Mouse (Mus musculus): ENCODE measurements around the gene Polr1d.

The Polr1d gene

DNA sequence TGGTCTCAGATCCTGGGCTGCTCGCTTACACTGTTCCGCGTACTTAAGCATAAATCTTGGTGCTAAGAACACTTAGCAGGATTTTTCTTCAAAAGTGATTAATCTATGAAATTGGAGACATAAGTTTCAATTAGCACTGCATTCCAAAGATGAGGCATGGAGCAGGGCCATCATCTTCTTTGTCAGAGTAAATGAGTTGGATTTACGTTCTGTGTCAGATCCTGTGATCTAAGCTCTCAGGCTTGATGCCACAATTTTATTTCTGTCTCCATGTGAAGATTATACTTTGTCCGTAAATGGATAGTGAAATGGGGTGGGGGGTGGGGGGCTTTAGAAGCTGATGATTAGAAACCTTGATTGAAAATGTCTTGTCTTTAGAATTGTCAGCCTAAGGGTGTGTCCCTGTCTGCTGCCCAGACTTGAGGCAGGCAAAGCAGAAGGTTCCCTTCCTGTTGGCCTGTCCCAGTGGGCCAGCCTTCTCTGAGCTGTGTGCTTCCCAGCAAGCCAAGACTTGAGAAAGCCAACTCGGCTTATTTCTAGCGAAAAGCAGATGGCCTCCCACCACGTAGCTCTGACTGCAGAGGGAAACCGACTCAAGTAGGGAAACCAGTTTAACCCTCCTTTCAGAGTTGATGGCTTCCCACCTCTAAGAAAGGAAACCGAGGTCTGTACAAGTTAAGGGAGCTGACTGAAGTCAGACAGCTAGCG lies 13.6 kb downstream of the Polr1d start:
- DNase-seq = peak; percentile 91

- no peak for DNase-seq
Observed at GRCm38 (mm10) chr5:147092448-147092847, 15.6 kb downstream of the Polr1d start.

- DNase-seq = peak; percentile 43
Observed at GRCm38 (mm10) chr5:147094296-147094695, 17.4 kb downstream of the Polr1d start.

- peak; percentile 1 for DNase-seq
Observed at GRCm38 (mm10) chr5:147096586-147096985, 19.7 kb downstream of the Polr1d start.

- peak; percentile 2 for DNase-seq
Observed at GRCm38 (mm10) chr5:147098667-147099066, 21.8 kb downstream of the Polr1d start.

- DNase-seq = no peak
Observed at GRCm38 (mm10) chr5:147100180-147100579, 23.3 kb downstream of the Polr1d start.

DNA sequence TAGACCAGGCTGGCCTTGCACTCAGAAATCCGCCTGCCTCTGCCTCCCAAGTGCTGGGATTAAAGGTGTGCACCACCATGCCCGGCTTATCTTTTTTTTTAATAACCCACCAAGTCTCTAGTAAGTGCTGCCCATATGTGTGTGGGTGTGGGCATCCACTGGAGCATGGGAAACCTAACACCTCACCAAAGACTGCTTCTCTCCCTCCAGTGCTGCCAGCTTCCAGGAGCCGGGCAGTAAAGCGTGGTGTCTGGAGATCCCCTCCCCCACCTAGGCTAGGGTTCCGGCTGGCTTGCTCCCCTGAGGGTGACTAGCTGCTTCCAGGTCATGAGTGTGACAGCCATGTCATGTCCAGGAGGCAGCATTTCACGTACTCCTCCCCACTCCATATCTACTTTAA lies 25.4 kb downstream of the Polr1d start:
- DNase-seq = no peak

DNA sequence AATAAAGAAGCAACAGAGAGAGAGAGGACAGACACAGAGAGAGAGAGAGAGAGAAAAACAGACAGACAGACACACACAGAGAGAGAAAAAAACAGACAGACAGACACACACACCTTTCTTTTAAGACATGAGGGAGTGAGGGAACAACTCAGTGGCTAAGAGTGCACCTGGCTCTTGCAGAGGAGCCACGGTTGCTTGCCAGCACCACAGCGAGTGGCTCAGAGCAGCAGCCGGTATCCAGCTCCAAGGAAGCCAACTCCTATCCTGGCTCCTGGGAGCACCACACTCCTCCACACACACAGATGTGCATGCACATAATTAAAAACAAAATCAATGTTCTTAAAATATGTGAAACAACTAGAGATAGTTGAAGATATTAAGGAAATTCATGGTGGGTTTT lies 30.4 kb downstream of the Polr1d start:
- DNase-seq = peak; percentile 59

- no peak for DNase-seq
Observed at GRCm38 (mm10) chr5:147108861-147109591, 32.2 kb downstream of the Polr1d start.

GRCm38 (mm10) chr5:147114738-147115137 lies 37.9 kb downstream of the Polr1d start:
- DNase-seq = no peak

DNA sequence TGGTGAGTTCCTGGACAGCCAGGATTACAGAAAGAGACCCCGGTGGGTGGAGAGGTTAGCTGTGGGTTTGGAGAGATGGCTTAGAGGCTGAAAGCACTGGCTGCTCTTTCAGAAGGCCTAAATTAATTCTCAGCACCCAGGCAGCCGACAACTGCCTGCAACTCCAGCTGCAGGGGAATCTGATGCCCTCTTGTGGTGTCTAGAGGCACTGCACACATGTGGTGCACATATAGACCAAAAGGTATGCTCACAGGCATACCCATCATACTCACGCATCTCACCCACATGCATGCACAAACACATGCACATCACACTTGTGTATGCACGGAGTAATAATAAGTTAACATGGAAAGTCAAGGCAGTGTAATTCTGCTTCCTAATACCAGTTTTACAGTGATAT lies 38.8 kb downstream of the Polr1d start:
- no peak for DNase-seq

- DNase-seq = no peak
Observed at GRCm38 (mm10) chr5:147117027-147117426, 40.2 kb downstream of the Polr1d start.

DNA sequence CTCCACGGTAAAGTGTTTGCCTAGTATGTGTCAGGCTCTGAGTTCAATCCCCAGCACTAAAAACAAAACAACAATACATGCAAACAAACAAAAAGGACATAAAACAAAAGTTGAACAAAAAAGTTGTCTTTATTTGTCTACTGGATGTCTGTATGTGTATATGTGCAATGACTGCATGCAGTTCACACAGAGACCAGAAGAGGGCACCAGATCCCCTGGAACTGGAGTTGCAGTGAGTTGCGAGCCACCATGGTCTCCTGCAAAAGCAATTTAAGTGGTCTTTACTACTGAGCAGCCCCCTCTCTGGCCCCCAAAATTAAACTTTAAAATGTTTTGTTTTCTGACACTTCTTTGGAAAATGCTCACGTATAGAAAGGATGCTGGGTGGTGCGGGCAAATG lies 44.3 kb downstream of the Polr1d start:
- no peak for DNase-seq

DNA sequence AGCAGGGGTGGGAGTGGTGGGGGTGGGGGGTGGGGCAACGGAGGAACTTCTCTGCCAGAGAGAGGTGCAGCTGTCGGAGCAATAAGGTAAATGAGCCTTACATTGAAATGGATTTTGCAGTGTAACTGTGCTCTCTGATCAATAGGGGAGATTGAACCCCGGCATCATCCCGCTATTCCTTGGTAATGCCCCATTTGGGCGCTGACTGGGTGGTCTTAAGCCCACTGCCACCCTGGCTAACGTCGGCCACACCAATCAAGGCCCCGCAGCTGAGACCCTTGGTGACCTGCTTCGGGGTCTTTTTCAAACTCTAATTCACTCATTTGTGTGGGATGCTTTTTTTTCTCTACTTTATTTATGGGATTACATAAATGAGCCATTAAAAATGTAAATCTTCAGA lies 47.9 kb downstream of the Polr1d start:
- DNase-seq = no peak

DNA sequence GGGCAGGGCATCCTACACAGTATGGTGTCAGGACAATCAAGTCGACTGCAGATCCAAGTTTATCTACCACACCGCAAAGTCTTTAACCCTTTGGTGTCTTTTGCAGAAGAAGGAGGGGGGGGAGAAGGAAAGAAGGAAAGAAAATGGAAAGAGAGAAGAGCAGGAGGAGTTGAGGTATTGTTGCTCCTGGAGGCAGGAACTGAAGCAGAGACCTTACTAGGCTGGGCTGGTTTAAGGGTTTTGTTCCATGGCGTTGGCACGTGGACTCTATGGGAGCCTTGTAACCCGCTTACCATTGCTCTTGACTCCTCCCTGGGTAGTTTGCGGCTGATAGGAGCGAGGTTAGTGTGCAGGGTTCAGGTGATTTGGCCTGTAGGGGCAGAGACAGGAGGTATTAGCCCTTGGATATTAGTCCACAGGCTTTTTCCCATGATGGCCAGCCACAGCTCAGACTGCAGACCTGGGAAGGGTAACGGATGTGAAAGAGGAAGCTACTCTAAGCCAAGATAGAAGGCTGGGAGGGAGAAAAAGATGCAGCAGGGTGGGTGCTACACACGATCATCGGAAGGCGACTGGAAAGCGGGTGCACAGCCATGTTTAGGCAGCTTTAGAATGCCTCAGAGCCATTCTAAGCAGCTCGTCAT lies 48.8 kb downstream of the Polr1d start:
- no peak for DNase-seq

- no peak for DNase-seq
Observed at GRCm38 (mm10) chr5:147127860-147128259, 51.0 kb downstream of the Polr1d start.

- DNase-seq = no peak
Observed at GRCm38 (mm10) chr5:147129484-147129883, 52.6 kb downstream of the Polr1d start.

GRCm38 (mm10) chr5:147131912-147132311 lies 55.1 kb downstream of the Polr1d start:
- no peak for DNase-seq

- DNase-seq = no peak
Observed at GRCm38 (mm10) chr5:147133662-147134061, 56.8 kb downstream of the Polr1d start.

GRCm38 (mm10) chr5:147134341-147135088 lies 57.7 kb downstream of the Polr1d start:
- DNase-seq = no peak

DNA sequence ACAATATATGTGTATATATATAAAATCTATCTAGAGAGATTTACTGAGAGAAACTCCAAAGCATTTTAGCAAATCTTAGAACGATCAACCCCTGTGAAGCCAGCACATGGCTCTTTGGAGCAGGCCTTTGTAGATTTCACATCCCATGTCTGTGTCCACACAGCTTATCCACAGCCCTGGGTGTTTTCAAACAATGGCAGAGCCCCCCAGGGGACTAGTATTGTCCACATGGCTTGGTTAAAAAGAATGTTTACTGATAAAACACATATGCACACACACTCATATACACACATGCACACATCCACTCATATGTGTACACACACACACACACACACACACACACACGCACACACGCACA lies 58.2 kb downstream of the Polr1d start:
- DNase-seq = no peak

GRCm38 (mm10) chr5:147135994-147136393 lies 59.1 kb downstream of the Polr1d start:
- no peak for DNase-seq

- no peak for DNase-seq
Observed at GRCm38 (mm10) chr5:147147340-147147739, 70.5 kb downstream of the Polr1d start.

All from cerebellum, adult 9-10 months (tissue).